Mouse (Mus musculus): Measurements from ENCODE around the gene Abcd4. TPM values are rescaled to one million over a fixed set of nuclear protein-coding genes. Genes with fewer than 3 reads are reported as not detected.

Gene Abcd4
- polyA plus RNA-seq (2014; fragmentation: Illumina TruSeq; extraction: RNeasy Lipid Tissue Mini Kit (QIAGEN cat#74804); ENCODE audit: low read depth, low replicate concordance): 2.9 TPM

DNA sequence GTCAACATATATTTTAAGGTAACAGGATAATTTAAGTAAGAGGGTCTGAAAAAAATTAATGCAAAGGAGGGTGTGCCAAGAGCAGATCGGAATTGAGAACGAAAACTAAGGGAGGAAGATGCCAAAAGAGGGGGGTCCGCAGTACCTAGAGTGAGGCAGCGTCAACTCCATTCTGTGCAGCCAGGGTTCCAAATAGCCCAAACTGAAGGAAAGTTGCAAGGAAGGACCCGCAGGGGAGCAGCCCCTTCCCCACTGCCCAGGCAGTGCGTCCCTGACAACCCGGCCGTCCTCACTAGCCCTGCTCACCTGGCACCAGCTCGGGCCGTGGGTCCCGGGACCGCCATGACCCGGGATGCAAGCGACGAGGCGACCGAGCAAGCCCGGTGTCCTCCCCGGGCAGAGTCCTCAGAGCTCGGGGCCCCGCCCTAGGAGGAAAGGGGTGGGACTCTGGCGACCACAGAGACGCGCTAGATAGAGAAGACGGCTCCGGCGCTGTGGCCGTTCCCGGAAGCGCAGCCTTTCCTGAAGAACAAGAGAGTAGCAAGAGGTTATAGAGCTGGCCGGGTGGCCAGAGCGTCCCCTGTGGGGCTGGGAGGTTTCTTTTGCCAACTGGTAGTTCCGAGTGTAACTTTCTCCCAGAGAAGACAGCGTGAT lies at the start of gene Abcd4:
Abcd4 (minus strand) TSS at position 437 of the 654 bp plus-strand sequence.

DNA sequence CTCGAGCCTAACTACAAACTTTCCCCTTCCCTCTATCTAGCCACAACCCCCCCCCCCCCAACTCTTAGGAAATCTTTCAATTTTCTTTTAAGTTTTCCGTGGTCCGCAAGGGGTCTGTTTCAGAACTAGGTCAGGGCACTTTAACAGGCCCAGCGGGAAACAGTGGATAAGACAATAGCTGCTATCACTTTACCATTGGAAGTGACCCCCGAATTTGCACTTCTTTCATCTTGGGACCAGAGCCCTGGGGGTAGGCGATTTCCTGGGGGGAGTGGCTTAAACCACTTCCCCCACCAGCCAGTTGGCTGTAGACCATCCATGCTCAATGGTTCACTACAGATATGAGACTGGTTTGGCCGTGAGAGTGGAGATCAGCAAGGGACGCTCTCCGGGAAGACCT lies 23.4 kb upstream of the Abcd4 start, which contains the start of gene Vrtn:
Vrtn (plus strand) TSS at position 366 of the 400 bp plus-strand sequence.

DNA sequence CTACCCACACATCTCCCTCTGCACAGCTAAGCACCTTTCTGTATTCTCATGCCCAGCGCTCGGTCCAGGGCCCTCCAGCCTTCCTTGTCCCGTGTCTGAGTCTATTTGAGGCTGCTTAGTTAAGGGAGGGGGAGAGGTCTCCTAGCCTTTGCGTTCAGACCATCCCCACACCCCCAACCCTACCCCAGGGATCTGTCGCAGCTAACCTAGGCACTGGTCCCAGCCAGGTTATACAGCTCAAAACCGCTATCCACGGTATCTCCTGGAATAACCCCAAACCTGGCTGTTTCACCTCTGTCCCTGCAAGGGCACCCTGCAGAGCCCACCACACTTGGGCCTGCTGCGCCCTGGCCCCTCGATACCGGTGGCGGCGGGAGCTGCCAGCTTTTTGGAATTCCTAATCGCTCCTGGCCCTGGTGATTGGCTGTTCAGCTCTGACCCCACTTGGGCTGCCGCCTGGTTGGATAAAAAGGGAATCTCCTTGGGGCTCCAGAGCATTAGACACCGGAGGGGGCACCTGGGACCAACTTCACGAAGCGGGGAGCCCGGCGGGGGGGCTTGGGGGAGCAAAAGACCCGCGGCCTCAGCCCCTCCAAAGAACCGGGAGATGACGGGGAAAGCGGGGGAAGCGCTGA lies 47.8 kb downstream of the Abcd4 start, which contains the start of gene Vsx2:
Vsx2 (plus strand) TSS at position 427 of the 635 bp plus-strand sequence.

Other genes with a start within 250 kb of the Abcd4 start
- gene Entpd5, start 208.4 kb downstream of the Abcd4 start, polyA plus RNA-seq (2014; fragmentation: Illumina TruSeq; extraction: RNeasy Lipid Tissue Mini Kit (QIAGEN cat#74804); ENCODE audit: low read depth, low replicate concordance): 157 TPM
- gene Bbof1, start 208.3 kb downstream of the Abcd4 start, polyA plus RNA-seq (2014; fragmentation: Illumina TruSeq; extraction: RNeasy Lipid Tissue Mini Kit (QIAGEN cat#74804); ENCODE audit: low read depth, low replicate concordance): 2.4 TPM
- 5.3 TPM for gene Rnf113a2, start 200.2 kb downstream of the Abcd4 start, polyA plus RNA-seq (2014; fragmentation: Illumina TruSeq; extraction: RNeasy Lipid Tissue Mini Kit (QIAGEN cat#74804); ENCODE audit: low read depth, low replicate concordance)
- 694 TPM for gene Aldh6a1, start 166.4 kb downstream of the Abcd4 start, polyA plus RNA-seq (2014; fragmentation: Illumina TruSeq; extraction: RNeasy Lipid Tissue Mini Kit (QIAGEN cat#74804); ENCODE audit: low read depth, low replicate concordance)
- 10.4 TPM for gene Lin52, start 166.0 kb downstream of the Abcd4 start, polyA plus RNA-seq (2014; fragmentation: Illumina TruSeq; extraction: RNeasy Lipid Tissue Mini Kit (QIAGEN cat#74804); ENCODE audit: low read depth, low replicate concordance)
- not detected for gene Vsx2, start 47.7 kb downstream of the Abcd4 start, polyA plus RNA-seq (2014; fragmentation: Illumina TruSeq; extraction: RNeasy Lipid Tissue Mini Kit (QIAGEN cat#74804); ENCODE audit: low read depth, low replicate concordance)
- not detected for gene Vrtn, start 23.6 kb upstream of the Abcd4 start, polyA plus RNA-seq (2014; fragmentation: Illumina TruSeq; extraction: RNeasy Lipid Tissue Mini Kit (QIAGEN cat#74804); ENCODE audit: low read depth, low replicate concordance)
- not detected for gene Syndig1l, start 81.4 kb upstream of the Abcd4 start, polyA plus RNA-seq (2014; fragmentation: Illumina TruSeq; extraction: RNeasy Lipid Tissue Mini Kit (QIAGEN cat#74804); ENCODE audit: low read depth, low replicate concordance)
- gene Npc2, start 155.7 kb upstream of the Abcd4 start, polyA plus RNA-seq (2014; fragmentation: Illumina TruSeq; extraction: RNeasy Lipid Tissue Mini Kit (QIAGEN cat#74804); ENCODE audit: low read depth, low replicate concordance): 25.2 TPM
- gene Isca2, start 155.8 kb upstream of the Abcd4 start, polyA plus RNA-seq (2014; fragmentation: Illumina TruSeq; extraction: RNeasy Lipid Tissue Mini Kit (QIAGEN cat#74804); ENCODE audit: low read depth, low replicate concordance): 107 TPM